In genomic region chr9:31913739-31914591, GRCm38 (mm10) we compare ENCODE assay signal across 8 mouse cellular contexts. TPM values are rescaled to one million over a fixed set of nuclear protein-coding genes. Genes with fewer than 3 reads are reported as not detected.
DNase-seq lines count a peak whose midpoint lies in the region; ATAC-seq and TF ChIP-seq lines count a peak whose summit lies in the region.

No protein-coding gene starts in this region.

- H3K36me3 ChIP-seq in forebrain, embryonic 11.5 days (ENCODE audit: control insufficient read depth, insufficient read depth, low read length) = no peaks in the 10 kb centered on the region
- no peaks in the 10 kb centered on the region for H3K36me3 ChIP-seq in limb, embryonic 11.5 days (ENCODE audit: control insufficient read depth, insufficient read depth, low read length)

- peaks cover 12% of the 10 kb centered on the region for H3K4me1 ChIP-seq in forebrain, embryonic 11.5 days (replicated peaks; ENCODE audit: control insufficient read depth, insufficient read depth, low read length)
- H3K4me1 ChIP-seq in limb, embryonic 11.5 days (ENCODE audit: control insufficient read depth, insufficient read depth, low read length) = peaks cover 10% of the 10 kb centered on the region
- H3K4me1 ChIP-seq in olfactory bulb, adult 2 months (ENCODE audit: control insufficient read depth, insufficient read depth, low read length) = peaks cover 24% of the 10 kb centered on the region

- no peak for ATAC-seq in forebrain, embryonic 11.5 days (replicated peaks; ENCODE audit: low FRiP score)
- no peak for ATAC-seq in limb, embryonic 11.5 days (ENCODE audit: insufficient number of reproducible peaks, low FRiP score, low TSS enrichment, low read depth)

- H3K27ac ChIP-seq in forebrain, embryonic 11.5 days (ENCODE audit: low read depth, low read length) = no peak overlapping the region
- H3K27ac ChIP-seq in limb, embryonic 11.5 days (replicated peaks; ENCODE audit: low read depth, low read length) = no peak overlapping the region
- no peak overlapping the region for H3K27ac ChIP-seq in olfactory bulb, adult 2 months (ENCODE audit: insufficient read depth, low read depth, low read length)

- H3K4me2 ChIP-seq in forebrain, embryonic 11.5 days (ENCODE audit: low read depth, low read length, severe bottlenecking) = peak overlapping the region; percentile 88
- peak overlapping the region; percentile 97 for H3K4me2 ChIP-seq in limb, embryonic 11.5 days (ENCODE audit: low read depth, severe bottlenecking)

- no peak for TF ChIP-seq POLR2A in olfactory bulb, adult 2 months (IDR thresholded peaks at IDR 0.05; ENCODE audit: insufficient read depth, low read depth, low read length)

- peak overlapping the region; percentile 45 for H3K4me3 ChIP-seq in forebrain, embryonic 11.5 days (ENCODE audit: low read depth, low read length)
- H3K4me3 ChIP-seq in limb, embryonic 11.5 days (ENCODE audit: low read depth, low read length) = peak overlapping the region; percentile 54
- H3K4me3 ChIP-seq in olfactory bulb, adult 2 months (ENCODE audit: insufficient read depth, low read depth, low read length) = peak overlapping the region; percentile 38

- no peak overlapping the region for H3K9ac ChIP-seq in forebrain, embryonic 11.5 days (ENCODE audit: low read length)
- H3K9ac ChIP-seq in limb, embryonic 11.5 days (ENCODE audit: low read length) = 0 out of 2 replicates have a peak overlapping the region, but pooled peaks have one; percentile 45

- no peak for TF ChIP-seq CTCF in olfactory bulb, adult 2 months (IDR thresholded peaks at IDR 0.05; ENCODE audit: insufficient read depth, low read depth, low read length)

- H3K9me3 ChIP-seq in forebrain, embryonic 11.5 days (ENCODE audit: control insufficient read depth, low read length) = no peaks in the 10 kb centered on the region
- no peaks in the 10 kb centered on the region for H3K9me3 ChIP-seq in limb, embryonic 11.5 days (ENCODE audit: control insufficient read depth, low read length)

- under 1% methylated on average over 54 of the region's 54 CpGs for WGBS in forebrain, embryonic 11.5 days
- WGBS in limb, embryonic 11.5 days = under 1% methylated on average over 54 of the region's 54 CpGs
- 1% methylated on average over 54 of the region's 54 CpGs for WGBS in olfactory bulb, adult 2 months

- peaks cover 78% of the 10 kb centered on the region for H3K27me3 ChIP-seq in forebrain, embryonic 11.5 days (ENCODE audit: control insufficient read depth, insufficient read depth, low read length)
- H3K27me3 ChIP-seq in limb, embryonic 11.5 days (ENCODE audit: control insufficient read depth, insufficient read depth, low read length) = peaks cover 58% of the 10 kb centered on the region

- DNase-seq in right cerebral cortex, postnatal 25 days = peak; percentile 10
- no peak for DNase-seq in right cerebral cortex, postnatal 4 days
- DNase-seq in forebrain, embryonic 11.5 days (ENCODE audit: low spot score) = peak; percentile 61
- DNase-seq in limb, embryonic 11.5 days (ENCODE audit: low spot score) = peak; percentile 66
- DNase-seq in urinary bladder, postnatal 4 days (ENCODE audit: low spot score in 2 of 2) = no peak
- DNase-seq in spleen, postnatal 36 days (ENCODE audit: low spot score in 2 of 2) = no peak
- no peak for DNase-seq in testis, postnatal 10 days (ENCODE audit: low spot score)

RNA-seq across cellular contexts. Expression of gene Barx2, which starts 0.7 kb away (rescaled TPM):
- polyA plus RNA-seq in forebrain, embryonic 11.5 days (2014; fragmentation: Nextera tagmentation; extraction: Ambion mirVana) = not detected in 2 replicates
- 1.0 and 1.3 TPM in 2 replicates for polyA plus RNA-seq in limb, embryonic 11.5 days (2014; fragmentation: Nextera tagmentation; extraction: Ambion mirVana)
- polyA plus RNA-seq in olfactory bulb, adult 2 months (2012; ENCODE audit: insufficient read depth, insufficient read length, low replicate concordance, missing spikeins) = not detected in 2 replicates

Comparison
In these comparisons a context has a peak if more than half of its experiments do, and no peak if none do; other contexts are left out.
1. DNase-seq: peak in right cerebral cortex, postnatal 25 days (single experiment), forebrain, embryonic 11.5 days (single experiment) and limb, embryonic 11.5 days (single experiment); none in right cerebral cortex, postnatal 4 days (single experiment), urinary bladder, postnatal 4 days (0 of 2), spleen, postnatal 36 days (0 of 2) and testis, postnatal 10 days (single experiment).
2. Peak in every context shown above with its lines, with median percentiles within 50 percentile points of each other: H3K4me3 ChIP-seq.